Mouse (Mus musculus): ENCODE data around the gene Olfr1394. TPM values are rescaled to one million over a fixed set of nuclear protein-coding genes. Genes with fewer than 3 reads are reported as not detected.
"Not testable (repeated sequence)": the region's sequence is repeated elsewhere in the genome, so short reads cannot be mapped to it uniquely, and the experiment has no call there.

Gene Olfr1394
- total RNA-seq (2014; fragmentation: Nextera tagmentation) (not detected in 2 replicates), total RNA-seq (2017) (not detected in 2 replicates)

- no peak for ATAC-seq (replicated peaks; ENCODE audit: poor library complexity, severe bottlenecking)
Measured at GRCm38 (mm10) chr11:49154077-49154476, at the start of gene Olfr1394. Gene Olfr1394 (plus strand): TSS chr11:49154377.

- ATAC-seq (replicated peaks; ENCODE audit: poor library complexity, severe bottlenecking): no peak
Measured at GRCm38 (mm10) chr11:49105752-49106151, 48.4 kb upstream of the Olfr1394 start.

GRCm38 (mm10) chr11:49107650-49108537 is 46.3 kb upstream of the Olfr1394 start:
- no peak; the same call in 1 of the 2 replicates for ATAC-seq (replicated peaks; ENCODE audit: poor library complexity, severe bottlenecking)

GRCm38 (mm10) chr11:49108833-49109232 is 45.3 kb upstream of the Olfr1394 start:
- ATAC-seq (replicated peaks; ENCODE audit: poor library complexity, severe bottlenecking): peak; percentile 75

- ATAC-seq (replicated peaks; ENCODE audit: poor library complexity, severe bottlenecking): no peak
Measured at GRCm38 (mm10) chr11:49111000-49111399, 43.2 kb upstream of the Olfr1394 start.

GRCm38 (mm10) chr11:49112624-49113219 is 41.5 kb upstream of the Olfr1394 start:
- ATAC-seq (replicated peaks; ENCODE audit: poor library complexity, severe bottlenecking): no peak

GRCm38 (mm10) chr11:49114158-49114557 is 40.0 kb upstream of the Olfr1394 start:
- ATAC-seq (replicated peaks; ENCODE audit: poor library complexity, severe bottlenecking): no peak

GRCm38 (mm10) chr11:49114774-49115173 is 39.4 kb upstream of the Olfr1394 start, which contains the start of gene Olfr1396:
Gene Olfr1396 (minus strand): TSS chr11:49114874.
- no peak for ATAC-seq (replicated peaks; ENCODE audit: poor library complexity, severe bottlenecking)

GRCm38 (mm10) chr11:49119635-49120034 is 34.5 kb upstream of the Olfr1394 start:
- no peak for ATAC-seq (replicated peaks; ENCODE audit: poor library complexity, severe bottlenecking)

GRCm38 (mm10) chr11:49124169-49124568 is 30.0 kb upstream of the Olfr1394 start:
- no peak for ATAC-seq (replicated peaks; ENCODE audit: poor library complexity, severe bottlenecking)

GRCm38 (mm10) chr11:49141974-49142373 is 12.2 kb upstream of the Olfr1394 start, which contains the start of gene Olfr1395:
Gene Olfr1395 (plus strand): TSS chr11:49142274.
- ATAC-seq (replicated peaks; ENCODE audit: poor library complexity, severe bottlenecking): no peak

- ATAC-seq (replicated peaks; ENCODE audit: poor library complexity, severe bottlenecking): peak; percentile 77
Measured at GRCm38 (mm10) chr11:49156821-49157814, 2.9 kb downstream of the Olfr1394 start.

- ATAC-seq (replicated peaks; ENCODE audit: poor library complexity, severe bottlenecking): peak; percentile 28
Measured at GRCm38 (mm10) chr11:49168839-49169611, 14.8 kb downstream of the Olfr1394 start.

GRCm38 (mm10) chr11:49170576-49170975 is 16.4 kb downstream of the Olfr1394 start:
- ATAC-seq (replicated peaks; ENCODE audit: poor library complexity, severe bottlenecking): peak; percentile 83

- peak; percentile 64 for ATAC-seq (replicated peaks; ENCODE audit: poor library complexity, severe bottlenecking)
Measured at GRCm38 (mm10) chr11:49175345-49175744, 21.2 kb downstream of the Olfr1394 start.

GRCm38 (mm10) chr11:49176047-49176779 is 22.0 kb downstream of the Olfr1394 start:
- not testable (repeated sequence) for ATAC-seq (replicated peaks; ENCODE audit: poor library complexity, severe bottlenecking)

- ATAC-seq (replicated peaks; ENCODE audit: poor library complexity, severe bottlenecking): no peak
Measured at GRCm38 (mm10) chr11:49183172-49183571, 29.0 kb downstream of the Olfr1394 start.

GRCm38 (mm10) chr11:49186452-49186851 is 32.3 kb downstream of the Olfr1394 start:
- ATAC-seq (replicated peaks; ENCODE audit: poor library complexity, severe bottlenecking): peak; percentile 36
